Mouse (Mus musculus) kidney, adult 2 months (tissue): ENCODE measurements around the gene Nfia.

Experiments used
- CTCF ChIP-seq: fragments of 200-500 bp; conservative IDR thresholded peaks from 2 replicates; pipeline ENCODE4 v1.5.1; 2011; ENCODE audit warnings: low read depth, mild to moderate bottlenecking, control low read depth, low read length, moderate library complexity, mixed read lengths; ENCODE audit not compliant: insufficient read depth, insufficient read length
- POLR2A ChIP-seq: fragments of 200-500 bp; IDR thresholded peaks from one replicate; pipeline ENCODE4 v1.6.1; 2011; ENCODE audit warnings: low read depth, low read length, control low read depth

GRCm38 (mm10) chr4:98091901-98092472, 319.5 kb downstream of the Nfia start:
- no peak for TF ChIP-seq CTCF
- TF ChIP-seq POLR2A, result no peak
